Mouse (Mus musculus): ENCODE data around the gene Fbxo34. TPM values are rescaled to one million over a fixed set of nuclear protein-coding genes. Genes with fewer than 3 reads are reported as not detected.

The Fbxo34 gene
- total RNA-seq, 1 experiment: 17.0 TPM

DNA sequence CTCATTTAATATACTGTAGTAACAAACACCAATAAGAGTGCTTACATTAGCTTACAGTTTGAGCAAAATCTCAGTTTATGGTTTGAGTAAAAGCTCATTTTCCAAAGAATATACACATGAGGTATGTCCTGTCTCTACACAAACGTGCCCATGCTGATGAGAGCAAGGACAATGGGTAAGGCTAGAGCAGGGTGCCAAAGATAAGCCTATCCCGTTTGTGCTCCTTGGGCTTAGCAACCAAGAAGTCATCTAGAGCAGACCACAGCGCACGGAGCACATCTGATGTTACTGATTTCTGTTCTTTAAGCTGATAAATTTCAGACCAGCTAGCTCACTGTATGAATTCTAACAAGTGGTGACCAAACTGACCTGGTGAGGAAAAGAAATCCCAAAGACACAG lies 94.7 kb downstream of the Fbxo34 start:
- H3K9ac ChIP-seq (ENCODE audit: insufficient read depth, low read depth, low read length, poor library complexity, severe bottlenecking): no peak overlapping the region
- H3K27ac ChIP-seq (ENCODE audit: insufficient read depth, low read depth, low read length, poor library complexity, severe bottlenecking): no peak overlapping the region
- peaks cover 0 to 2% of the 10 kb centered on the region in 2 experiments; a peak in 1 of 4 replicates for H3K4me1 ChIP-seq (ENCODE audit: control insufficient read depth in 2 of 2, insufficient read depth in 2 of 2, low read length in 2 of 2, poor library complexity in 1 of 2)
- no peak overlapping the region for H3K4me3 ChIP-seq (ENCODE audit: insufficient read depth in 1 of 2, low read depth in 1 of 2, low read length in 2 of 2, poor library complexity in 1 of 2, severe bottlenecking in 1 of 2)
- no peak for TF ChIP-seq MAFK (IDR thresholded peaks at IDR 0.05; ENCODE audit: insufficient read depth, low read depth, low read length)
- TF ChIP-seq HCFC1 (IDR thresholded peaks at IDR 0.05; ENCODE audit: borderline replicate concordance, insufficient read depth, low read length): no peak
- no peak for TF ChIP-seq ZNF384 (IDR thresholded peaks at IDR 0.05; ENCODE audit: low read depth, low read length)
- no peak for TF ChIP-seq ZC3H11A (IDR thresholded peaks at IDR 0.05; ENCODE audit: borderline replicate concordance, low read depth, low read length)
- TF ChIP-seq CHD2 (IDR thresholded peaks at IDR 0.05; ENCODE audit: low read depth, low read length): no peak
- no peaks in the 10 kb centered on the region for H3K9me3 ChIP-seq (ENCODE audit: control insufficient read depth, insufficient read depth, low read depth, low read length)
- in situ Hi-C loops (cut with MboI; ENCODE audit: low sequenced_read_pairs in 2 of 2, unreplicated experiment in 2 of 2): loop anchor here in 1 of 2 experiments (5.0 kb wide), 1 partner anchor 53 kb away; no protein-coding TSS in a partner anchor
- DNase-seq (ENCODE audit: low read depth, low spot score): no peak
- H3K36me3 ChIP-seq (ENCODE audit: control insufficient read depth, insufficient read depth, low read length, poor library complexity, severe bottlenecking): peaks cover 52% of the 10 kb centered on the region

DNA sequence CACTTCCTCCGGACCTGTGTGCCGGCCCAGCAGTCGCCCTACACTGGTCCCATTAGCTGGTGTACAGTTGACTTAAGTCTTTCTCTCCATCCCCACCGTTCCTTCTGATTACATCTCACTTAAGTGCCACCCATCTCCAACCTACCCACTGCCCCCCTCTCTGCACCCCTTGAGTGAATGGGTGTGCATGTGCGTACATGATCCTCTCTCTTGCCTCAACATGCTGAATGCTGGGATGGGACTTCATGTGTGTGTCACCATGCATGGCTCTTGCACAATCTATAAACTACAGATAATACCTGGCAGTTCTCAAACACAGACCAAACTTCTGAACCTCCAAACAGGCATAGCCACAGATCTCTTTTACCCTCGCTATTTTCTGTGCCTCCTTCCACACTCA lies 101.4 kb downstream of the Fbxo34 start:
- Histone ChIP-seq H3K27ac (ENCODE audit: insufficient read depth, low read depth, low read length, poor library complexity, severe bottlenecking) (no peak overlapping the region), H3K9me3 (ENCODE audit: control insufficient read depth, insufficient read depth, low read depth, low read length) (no peaks in the 10 kb centered on the region), H3K4me3 (ENCODE audit: insufficient read depth in 1 of 2, low read depth in 1 of 2, low read length in 2 of 2, poor library complexity in 1 of 2, severe bottlenecking in 1 of 2) (no peak overlapping the region), H3K9ac (ENCODE audit: insufficient read depth, low read depth, low read length, poor library complexity, severe bottlenecking) (no peak overlapping the region), H3K36me3 (ENCODE audit: control insufficient read depth, insufficient read depth, low read length, poor library complexity, severe bottlenecking) (peaks cover 32% of the 10 kb centered on the region), H3K4me1 (ENCODE audit: control insufficient read depth in 2 of 2, insufficient read depth in 2 of 2, low read length in 2 of 2, poor library complexity in 1 of 2) (0 out of 4 replicates have a peak, but pooled peaks cover 0 to 3% of the 10 kb centered on the region in 2 experiments)
- no peak for TF ChIP-seq ZNF384 (IDR thresholded peaks at IDR 0.05; ENCODE audit: low read depth, low read length)
- TF ChIP-seq MAFK (IDR thresholded peaks at IDR 0.05; ENCODE audit: insufficient read depth, low read depth, low read length): no peak
- TF ChIP-seq CHD2 (IDR thresholded peaks at IDR 0.05; ENCODE audit: low read depth, low read length): no peak
- no peak for TF ChIP-seq ZC3H11A (IDR thresholded peaks at IDR 0.05; ENCODE audit: borderline replicate concordance, low read depth, low read length)
- no peak for TF ChIP-seq HCFC1 (IDR thresholded peaks at IDR 0.05; ENCODE audit: borderline replicate concordance, insufficient read depth, low read length)
- in situ Hi-C loops (cut with MboI; ENCODE audit: low sequenced_read_pairs in 2 of 2, unreplicated experiment in 2 of 2): no loop called here
- no peak for DNase-seq (ENCODE audit: low read depth, low spot score)

DNA sequence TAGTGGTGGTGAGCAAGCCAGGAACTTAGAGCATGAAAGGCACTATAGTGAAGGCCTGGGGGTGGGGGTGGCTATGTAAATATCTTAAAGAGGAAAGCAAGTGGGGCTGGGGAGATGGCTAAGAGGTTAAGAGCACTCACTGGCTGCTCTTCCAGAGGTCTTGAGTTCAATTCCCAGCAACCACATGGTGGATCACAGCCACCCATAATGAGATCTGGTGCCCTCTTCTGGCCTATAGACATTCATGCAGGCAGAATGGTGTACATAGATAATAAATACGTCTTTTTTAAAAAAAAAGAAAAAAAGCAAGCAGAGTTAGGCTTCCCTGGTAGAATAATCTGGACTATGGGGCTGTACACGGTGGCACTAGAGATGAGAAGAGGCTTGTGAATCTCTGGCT lies 103.2 kb downstream of the Fbxo34 start:
- no peak overlapping the region; the same call in 1 of the 2 replicates for H3K27ac ChIP-seq (ENCODE audit: insufficient read depth, low read depth, low read length, poor library complexity, severe bottlenecking)
- H3K4me3 ChIP-seq (ENCODE audit: insufficient read depth in 1 of 2, low read depth in 1 of 2, low read length in 2 of 2, poor library complexity in 1 of 2, severe bottlenecking in 1 of 2): no peak overlapping the region
- no peak for TF ChIP-seq MAFK (IDR thresholded peaks at IDR 0.05; ENCODE audit: insufficient read depth, low read depth, low read length)
- peak; percentile 43; the same call in 1 of the 2 replicates for TF ChIP-seq ZNF384 (IDR thresholded peaks at IDR 0.05; ENCODE audit: low read depth, low read length)
- H3K4me1 ChIP-seq (ENCODE audit: control insufficient read depth in 2 of 2, insufficient read depth in 2 of 2, low read length in 2 of 2, poor library complexity in 1 of 2): 0 out of 4 replicates have a peak, but pooled peaks cover 0 to 3% of the 10 kb centered on the region in 2 experiments
- no peak for DNase-seq (ENCODE audit: low read depth, low spot score)
- in situ Hi-C loops (cut with MboI; ENCODE audit: low sequenced_read_pairs in 2 of 2, unreplicated experiment in 2 of 2): no loop called here
- no peaks in the 10 kb centered on the region for H3K9me3 ChIP-seq (ENCODE audit: control insufficient read depth, insufficient read depth, low read depth, low read length)
- H3K36me3 ChIP-seq (ENCODE audit: control insufficient read depth, insufficient read depth, low read length, poor library complexity, severe bottlenecking): peaks cover 27% of the 10 kb centered on the region
- no peak overlapping the region for H3K9ac ChIP-seq (ENCODE audit: insufficient read depth, low read depth, low read length, poor library complexity, severe bottlenecking)

DNA sequence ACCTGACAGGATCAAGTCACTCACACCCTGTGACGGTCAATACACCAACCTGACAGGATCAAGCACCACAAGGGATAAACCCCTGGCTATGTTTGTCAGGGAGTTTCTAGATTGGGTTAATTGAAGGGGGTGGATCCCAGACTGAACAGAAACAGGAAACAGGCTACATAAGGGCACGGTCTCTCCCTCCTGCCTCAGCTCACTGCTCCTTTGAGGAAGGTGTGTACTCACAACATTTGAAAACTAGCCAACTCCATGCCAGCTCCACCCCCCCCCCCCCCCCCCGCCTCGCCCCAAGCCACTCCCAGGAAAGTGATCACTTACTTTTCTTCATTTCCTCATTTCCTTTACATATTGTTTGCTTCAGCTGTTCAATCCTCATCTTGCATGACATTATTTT lies 104.0 kb downstream of the Fbxo34 start:
- DNase-seq (ENCODE audit: low read depth, low spot score): no peak
- Histone ChIP-seq H3K4me1 (ENCODE audit: control insufficient read depth in 2 of 2, insufficient read depth in 2 of 2, low read length in 2 of 2, poor library complexity in 1 of 2) (0 out of 4 replicates have a peak, but pooled peaks cover 0 to 3% of the 10 kb centered on the region in 2 experiments), H3K9me3 (ENCODE audit: control insufficient read depth, insufficient read depth, low read depth, low read length) (no peaks in the 10 kb centered on the region), H3K36me3 (ENCODE audit: control insufficient read depth, insufficient read depth, low read length, poor library complexity, severe bottlenecking) (peaks cover 19% of the 10 kb centered on the region), H3K4me3 (ENCODE audit: insufficient read depth in 1 of 2, low read depth in 1 of 2, low read length in 2 of 2, poor library complexity in 1 of 2, severe bottlenecking in 1 of 2) (no peak overlapping the region), H3K9ac (ENCODE audit: insufficient read depth, low read depth, low read length, poor library complexity, severe bottlenecking) (no peak overlapping the region), H3K27ac (ENCODE audit: insufficient read depth, low read depth, low read length, poor library complexity, severe bottlenecking) (no peak overlapping the region)
- TF ChIP-seq MAFK (IDR thresholded peaks at IDR 0.05; ENCODE audit: insufficient read depth, low read depth, low read length): no peak
- no peak for TF ChIP-seq ZC3H11A (IDR thresholded peaks at IDR 0.05; ENCODE audit: borderline replicate concordance, low read depth, low read length)
- no peak for TF ChIP-seq ZNF384 (IDR thresholded peaks at IDR 0.05; ENCODE audit: low read depth, low read length)
- TF ChIP-seq CHD2 (IDR thresholded peaks at IDR 0.05; ENCODE audit: low read depth, low read length): no peak
- no peak for TF ChIP-seq HCFC1 (IDR thresholded peaks at IDR 0.05; ENCODE audit: borderline replicate concordance, insufficient read depth, low read length)
- in situ Hi-C loops (cut with MboI; ENCODE audit: low sequenced_read_pairs in 2 of 2, unreplicated experiment in 2 of 2): no loop called here

DNA sequence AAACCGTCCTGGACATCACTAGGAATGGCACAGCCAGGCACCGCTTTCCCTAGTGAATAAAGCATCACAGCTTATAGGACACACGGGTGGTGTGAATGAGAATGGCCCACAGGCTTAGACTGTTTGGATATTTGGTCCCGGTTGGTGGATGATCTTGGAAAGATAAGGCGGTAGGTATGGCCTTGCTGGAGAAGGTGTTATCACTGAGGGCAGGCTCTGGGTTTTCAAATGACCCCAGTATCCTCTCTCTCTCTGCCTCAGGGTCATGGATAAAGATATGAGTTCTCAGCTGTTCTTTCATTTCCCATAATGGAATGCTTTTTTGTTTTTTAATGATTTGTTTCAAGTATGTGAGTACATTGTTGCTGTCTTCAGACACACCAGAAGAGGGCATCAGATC lies 105.0 kb downstream of the Fbxo34 start:
- H3K4me3 ChIP-seq (ENCODE audit: insufficient read depth in 1 of 2, low read depth in 1 of 2, low read length in 2 of 2, poor library complexity in 1 of 2, severe bottlenecking in 1 of 2): no peak overlapping the region
- peaks cover 14% of the 10 kb centered on the region for H3K36me3 ChIP-seq (ENCODE audit: control insufficient read depth, insufficient read depth, low read length, poor library complexity, severe bottlenecking)
- H3K9me3 ChIP-seq (ENCODE audit: control insufficient read depth, insufficient read depth, low read depth, low read length): no peaks in the 10 kb centered on the region
- TF ChIP-seq HCFC1 (IDR thresholded peaks at IDR 0.05; ENCODE audit: borderline replicate concordance, insufficient read depth, low read length): no peak
- no peak for TF ChIP-seq CHD2 (IDR thresholded peaks at IDR 0.05; ENCODE audit: low read depth, low read length)
- no peak for TF ChIP-seq ZC3H11A (IDR thresholded peaks at IDR 0.05; ENCODE audit: borderline replicate concordance, low read depth, low read length)
- TF ChIP-seq ZNF384 (IDR thresholded peaks at IDR 0.05; ENCODE audit: low read depth, low read length): no peak
- TF ChIP-seq MAFK (IDR thresholded peaks at IDR 0.05; ENCODE audit: insufficient read depth, low read depth, low read length): no peak
- in situ Hi-C loops (cut with MboI; ENCODE audit: low sequenced_read_pairs in 2 of 2, unreplicated experiment in 2 of 2): no loop called here
- H3K27ac ChIP-seq (ENCODE audit: insufficient read depth, low read depth, low read length, poor library complexity, severe bottlenecking): no peak overlapping the region
- 0 out of 4 replicates have a peak, but pooled peaks cover 0 to 3% of the 10 kb centered on the region in 2 experiments for H3K4me1 ChIP-seq (ENCODE audit: control insufficient read depth in 2 of 2, insufficient read depth in 2 of 2, low read length in 2 of 2, poor library complexity in 1 of 2)
- H3K9ac ChIP-seq (ENCODE audit: insufficient read depth, low read depth, low read length, poor library complexity, severe bottlenecking): no peak overlapping the region
- no peak for DNase-seq (ENCODE audit: low read depth, low spot score)
